Mouse (Mus musculus) lung, postnatal 0 days (tissue): Measurements from ENCODE around the gene Sult5a1. TPM values are rescaled to one million over a fixed set of nuclear protein-coding genes. Genes with fewer than 3 reads are reported as not detected.
A peak's percentile ranks its signal among the peaks of the same experiment; 100 is the strongest.

Experiments used
- ATAC-seq: fragments of 200-750 bp; cut with Nextera tagmentation; 2 replicates; pipeline ENCODE4 v1.8.0; 2017; ENCODE audit warnings: moderate library complexity
- DNase-seq: peaks from one replicate; pipeline ENCODE4 v3.0.0-alpha.2; 2016; ENCODE audit warnings: low spot score
- H3K27ac ChIP-seq: fragments of 300-500 bp; sonication (generic); 2 replicates; pipeline ENCODE4 v1.5.1; 2014; ENCODE audit warnings: antibody characterized with exemption, mild to moderate bottlenecking, low read length, mixed read lengths
- H3K27me3 ChIP-seq: fragments of 300-500 bp; sonication (generic); replicated peaks from 2 replicates; pipeline ENCODE4 v1.6.1; 2014; ENCODE audit warnings: low read length, mixed read lengths; ENCODE audit not compliant: insufficient read depth
- H3K36me3 ChIP-seq: fragments of 300-500 bp; sonication (generic); 2 replicates; pipeline ENCODE4 v1.6.1; 2014; ENCODE audit warnings: low read length, mixed read lengths; ENCODE audit not compliant: insufficient read depth
- H3K4me1 ChIP-seq: fragments of 300-500 bp; sonication (generic); 2 replicates; pipeline ENCODE4 v1.6.1; 2014; ENCODE audit warnings: antibody characterized with exemption, low read depth, low read length, mixed read lengths; ENCODE audit not compliant: insufficient read depth
- H3K4me2 ChIP-seq: fragments of 300-500 bp; sonication (generic); replicated peaks from 2 replicates; pipeline ENCODE4 v1.6.1; 2014; ENCODE audit warnings: low read depth, mild to moderate bottlenecking, low read length, moderate library complexity, mixed read lengths
- H3K4me3 ChIP-seq: fragments of 300-500 bp; sonication (generic); 2 replicates; pipeline ENCODE4 v1.5.1; 2014; ENCODE audit warnings: low read depth, low read length
- H3K9ac ChIP-seq: fragments of 300-500 bp; sonication (generic); replicated peaks from 2 replicates; pipeline ENCODE4 v1.6.1; 2014; ENCODE audit warnings: low read depth, mild to moderate bottlenecking
- H3K9me3 ChIP-seq: fragments of 300-500 bp; sonication (generic); 2 replicates; pipeline ENCODE4 v1.6.1; 2016; ENCODE audit warnings: low read length, mixed read lengths
- CTCF ChIP-seq: IDR thresholded peaks from 2 replicates; pipeline ENCODE4 v1.5.1; 2016; ENCODE audit warnings: antibody characterized with exemption, mild to moderate bottlenecking
- EP300 ChIP-seq: IDR thresholded peaks from 2 replicates; pipeline ENCODE4 v1.6.1; 2016; ENCODE audit warnings: antibody characterized with exemption, mild to moderate bottlenecking, control low read depth
- WGBS: fragments of 180-500 bp; shearing (Covaris S2); extraction: QIAGEN DNeasy Blood & Tissue Kit; methylation state at CpG from one replicate; pipeline ENCODE4 v1.1.7; 2014; 5-methylcytosine and 5-hydroxymethylcytosine counted together
- polyA plus RNA-seq: library from polyadenylated mRNA; unstranded; fragments of >200 nt; fragmentation: Nextera tagmentation; extraction: Ambion mirVana; gene quantifications from 2 replicates; pipeline ENCODE4 v1.2.1, GENCODE M21; 2015

The Sult5a1 gene
- polyA plus RNA-seq, 1 experiment from 2014 or later: 18.3 TPM

- Histone ChIP-seq H3K9me3 (no peaks in the 10 kb centered on the region), H3K4me2 (no peak overlapping the region), H3K27me3 (no peaks in the 10 kb centered on the region), H3K4me3 (no peak overlapping the region), H3K27ac (peak overlapping the region; percentile 35; the same call in 1 of the 2 replicates), H3K4me1 (0 out of 2 replicates have a peak, but pooled peaks cover 2% of the 10 kb centered on the region), H3K36me3 (no peaks in the 10 kb centered on the region), H3K9ac (no peak overlapping the region)
- TF ChIP-seq EP300 (no peak), CTCF (no peak)
- peak; percentile 47 for ATAC-seq
- WGBS: 0% methylated on average over 2 of the region's 2 CpGs
- DNase-seq: peak; percentile 81
Observed at GRCm38 (mm10) chr8:123137645-123138077, 20.5 kb downstream of the Sult5a1 start.

GRCm38 (mm10) chr8:123136287-123136686, 21.8 kb downstream of the Sult5a1 start:
- ATAC-seq: no peak
- WGBS: 70% methylated on average over 9 of the region's 9 CpGs

GRCm38 (mm10) chr8:123135806-123136205, 22.3 kb downstream of the Sult5a1 start:
- ATAC-seq (no peak), DNase-seq (no peak)
- Histone ChIP-seq H3K9me3 (no peaks in the 10 kb centered on the region), H3K27ac (no peak overlapping the region), H3K27me3 (no peaks in the 10 kb centered on the region), H3K4me2 (no peak overlapping the region), H3K4me1 (no peaks in the 10 kb centered on the region), H3K36me3 (no peaks in the 10 kb centered on the region), H3K9ac (no peak overlapping the region), H3K4me3 (no peak overlapping the region)
- 36% methylated on average over 9 of the region's 9 CpGs for WGBS
- no peak for TF ChIP-seq CTCF
- TF ChIP-seq EP300: no peak

More at GRCm38 (mm10) chr8:123136287-123136686, 21.8 kb downstream of the Sult5a1 start:
- no peaks in the 10 kb centered on the region for H3K9me3 ChIP-seq
- H3K36me3 ChIP-seq: no peaks in the 10 kb centered on the region
- H3K4me3 ChIP-seq: no peak overlapping the region
- no peak overlapping the region for H3K4me2 ChIP-seq
- no peak for DNase-seq
- H3K27ac ChIP-seq: no peak overlapping the region
- no peaks in the 10 kb centered on the region for H3K27me3 ChIP-seq
- no peak for TF ChIP-seq CTCF
- no peak for TF ChIP-seq EP300
- H3K9ac ChIP-seq: no peak overlapping the region
- H3K4me1 ChIP-seq: no peaks in the 10 kb centered on the region

- DNase-seq: peak; percentile 33
- no peaks in the 10 kb centered on the region for H3K9me3 ChIP-seq
- no peaks in the 10 kb centered on the region for H3K27me3 ChIP-seq
- no peak overlapping the region for H3K4me2 ChIP-seq
- H3K36me3 ChIP-seq: no peaks in the 10 kb centered on the region
- H3K9ac ChIP-seq: no peak overlapping the region
- no peak overlapping the region for H3K4me3 ChIP-seq
- WGBS: 23% methylated on average over 7 of the region's 7 CpGs
- no peak for ATAC-seq
- TF ChIP-seq EP300 (no peak), CTCF (no peak)
- no peaks in the 10 kb centered on the region for H3K4me1 ChIP-seq
- H3K27ac ChIP-seq: no peak overlapping the region
Observed at GRCm38 (mm10) chr8:123135406-123135805, 22.7 kb downstream of the Sult5a1 start.

- Histone ChIP-seq H3K4me3 (no peak overlapping the region), H3K4me1 (no peaks in the 10 kb centered on the region), H3K27me3 (no peaks in the 10 kb centered on the region), H3K9ac (no peak overlapping the region), H3K9me3 (no peaks in the 10 kb centered on the region), H3K4me2 (no peak overlapping the region), H3K27ac (no peak overlapping the region), H3K36me3 (no peaks in the 10 kb centered on the region)
- TF ChIP-seq CTCF (no peak), EP300 (no peak)
- DNase-seq: no peak
- no peak for ATAC-seq
- 80% methylated on average over 11 of the region's 11 CpGs for WGBS
Observed at GRCm38 (mm10) chr8:123134149-123134713, 23.9 kb downstream of the Sult5a1 start.

GRCm38 (mm10) chr8:123132953-123133352, 25.2 kb downstream of the Sult5a1 start:
- no peak overlapping the region for H3K27ac ChIP-seq
- no peak overlapping the region for H3K9ac ChIP-seq
- H3K36me3 ChIP-seq: no peaks in the 10 kb centered on the region
- DNase-seq (no peak), ATAC-seq (no peak)
- TF ChIP-seq CTCF: peak; percentile 34; the same call in 1 of the 2 replicates
- TF ChIP-seq EP300: no peak
- no peaks in the 10 kb centered on the region for H3K9me3 ChIP-seq
- H3K4me2 ChIP-seq: no peak overlapping the region
- WGBS: 100% methylated on average over 2 of the region's 2 CpGs
- no peak overlapping the region for H3K4me3 ChIP-seq
- H3K4me1 ChIP-seq: no peaks in the 10 kb centered on the region
- H3K27me3 ChIP-seq: no peaks in the 10 kb centered on the region
